Mouse (Mus musculus) heart, embryonic 16.5 days (tissue): ENCODE results near the gene Prc1. TPM values are rescaled to one million over a fixed set of nuclear protein-coding genes. Genes with fewer than 3 reads are reported as not detected.
"Not testable (repeated sequence)": the region's sequence is repeated elsewhere in the genome, so short reads cannot be mapped to it uniquely, and the experiment has no call there.

Experiments
- ATAC-seq: fragments of 200-750 bp; cut with Nextera tagmentation; replicated peaks from 2 replicates; pipeline ENCODE4 v1.8.0; 2017; ENCODE audit warnings: moderate number of reproducible peaks; ENCODE audit not compliant: insufficient read depth, low FRiP score; ENCODE audit errors: extremely low read depth
- H3K27ac ChIP-seq: fragments of 300-500 bp; sonication (generic); 2 replicates; pipeline ENCODE4 v1.5.1; 2014; ENCODE audit warnings: mild to moderate bottlenecking, low read length, control low read depth, moderate library complexity
- H3K27me3 ChIP-seq: fragments of 300-500 bp; sonication (generic); 2 replicates; pipeline ENCODE4 v1.6.1; 2014; ENCODE audit warnings: low read length, mixed read lengths; ENCODE audit not compliant: control insufficient read depth, insufficient read depth
- H3K36me3 ChIP-seq: fragments of 300-500 bp; sonication (generic); 2 replicates; pipeline ENCODE4 v1.6.1; 2014; ENCODE audit not compliant: control insufficient read depth, insufficient read depth
- H3K4me1 ChIP-seq: fragments of 300-500 bp; sonication (generic); 2 replicates; pipeline ENCODE4 v1.6.1; 2014; ENCODE audit warnings: low read length, mixed read lengths; ENCODE audit not compliant: control insufficient read depth, insufficient read depth
- H3K4me2 ChIP-seq: fragments of 300-500 bp; sonication (generic); 2 replicates; pipeline ENCODE4 v1.6.1; 2014; ENCODE audit warnings: low read depth, mild to moderate bottlenecking, control low read depth, low read length
- H3K4me3 ChIP-seq: fragments of 300-500 bp; sonication (generic); 2 replicates; pipeline ENCODE4 v1.5.1; 2014; ENCODE audit warnings: mild to moderate bottlenecking, control low read depth, low read length
- H3K9ac ChIP-seq: fragments of 300-500 bp; sonication (generic); 2 replicates; pipeline ENCODE4 v1.6.1; 2014; ENCODE audit warnings: low read length, control low read depth
- H3K9me3 ChIP-seq: fragments of 300-500 bp; sonication (generic); replicated peaks from 2 replicates; pipeline ENCODE4 v1.6.1; 2016; ENCODE audit warnings: low read length; ENCODE audit not compliant: control insufficient read depth
- WGBS: fragments of 180-500 bp; shearing (Covaris S2); extraction: QIAGEN DNeasy Blood & Tissue Kit; methylation state at CpG from one replicate; pipeline ENCODE4 v1.1.7; 2014; 5-methylcytosine and 5-hydroxymethylcytosine counted together
- polyA plus RNA-seq: library from polyadenylated mRNA; unstranded; fragments of >200 nt; fragmentation: Nextera tagmentation; extraction: Ambion mirVana; gene quantifications from 2 replicates; pipeline ENCODE4 v1.2.1, GENCODE M21; 2015

Gene Prc1
- polyA plus RNA-seq, 1 experiment from 2014 or later = 164 TPM

DNA sequence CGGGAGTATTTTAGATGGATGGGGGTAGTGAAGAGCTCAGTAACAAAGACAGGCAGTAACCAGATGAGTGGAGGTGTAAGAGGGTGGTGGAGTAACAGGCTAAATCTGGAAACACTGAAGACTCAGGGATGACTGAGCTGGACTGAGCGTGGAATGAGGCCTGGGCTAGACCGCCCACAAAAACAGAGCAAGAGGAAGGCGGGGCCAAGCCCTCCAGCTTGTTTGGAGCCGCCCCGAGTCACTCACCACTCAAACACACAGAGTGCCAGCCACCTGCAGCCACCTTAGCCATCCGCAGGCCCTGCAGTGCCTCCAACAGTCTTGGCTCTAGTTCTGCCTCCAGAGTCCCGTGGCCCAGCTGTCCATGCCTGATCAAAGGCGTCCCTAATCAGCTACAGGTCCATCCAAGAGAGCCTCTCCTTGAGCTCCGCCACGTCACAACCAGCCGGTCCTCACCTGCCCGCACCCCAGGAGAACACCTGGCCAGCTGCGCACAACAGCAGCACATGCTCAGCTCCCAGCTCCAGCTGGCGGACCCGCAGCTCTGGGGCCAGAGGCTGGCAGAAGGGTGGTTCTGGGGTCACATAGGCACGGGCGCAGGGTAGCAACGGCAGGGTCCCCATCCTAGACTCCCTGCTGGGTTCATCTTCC lies 25.7 kb downstream of the Prc1 start:
- no peak overlapping the region for H3K27ac ChIP-seq
- H3K4me2 ChIP-seq = no peak overlapping the region
- 0 out of 2 replicates have a peak overlapping the region, but pooled peaks have one; percentile 10 for H3K9ac ChIP-seq
- H3K9me3 ChIP-seq = no peaks in the 10 kb centered on the region
- peaks cover 17% of the 10 kb centered on the region for H3K4me1 ChIP-seq
- WGBS = 66% methylated on average over 19 of the region's 19 CpGs
- no peak overlapping the region for H3K4me3 ChIP-seq
- ATAC-seq = no peak
- peaks cover 19% of the 10 kb centered on the region for H3K36me3 ChIP-seq
- H3K27me3 ChIP-seq = no peaks in the 10 kb centered on the region

DNA sequence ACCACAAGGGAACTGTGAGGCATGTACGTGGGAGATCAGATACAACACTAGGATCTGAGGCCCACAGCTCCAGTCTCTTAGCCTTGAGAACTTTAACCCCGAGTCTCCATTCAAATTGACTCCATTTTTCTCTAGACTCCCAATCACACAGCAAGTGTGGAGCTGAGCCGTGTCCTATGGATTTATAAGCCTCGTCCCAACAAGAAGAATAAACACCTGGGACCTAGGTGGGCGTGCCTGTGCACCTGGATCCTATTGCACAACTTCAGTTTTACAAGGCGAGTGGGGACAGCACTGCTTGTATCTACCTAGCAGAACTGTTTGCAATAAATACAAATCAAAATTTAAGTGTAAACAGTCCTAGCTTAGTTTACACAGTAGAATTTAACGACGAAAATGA lies 29.1 kb downstream of the Prc1 start:
- peaks cover 23% of the 10 kb centered on the region for H3K36me3 ChIP-seq
- H3K4me1 ChIP-seq = peaks cover 18% of the 10 kb centered on the region
- no peak for ATAC-seq
- WGBS = 15% methylated on average over 8 of the region's 8 CpGs
- H3K9ac ChIP-seq = peak overlapping the region; percentile 75
- H3K4me3 ChIP-seq = peak overlapping the region; percentile 60
- peak overlapping the region; percentile 91 for H3K27ac ChIP-seq
- H3K4me2 ChIP-seq = peak overlapping the region; percentile 84
- no peaks in the 10 kb centered on the region for H3K9me3 ChIP-seq
- H3K27me3 ChIP-seq = no peaks in the 10 kb centered on the region

DNA sequence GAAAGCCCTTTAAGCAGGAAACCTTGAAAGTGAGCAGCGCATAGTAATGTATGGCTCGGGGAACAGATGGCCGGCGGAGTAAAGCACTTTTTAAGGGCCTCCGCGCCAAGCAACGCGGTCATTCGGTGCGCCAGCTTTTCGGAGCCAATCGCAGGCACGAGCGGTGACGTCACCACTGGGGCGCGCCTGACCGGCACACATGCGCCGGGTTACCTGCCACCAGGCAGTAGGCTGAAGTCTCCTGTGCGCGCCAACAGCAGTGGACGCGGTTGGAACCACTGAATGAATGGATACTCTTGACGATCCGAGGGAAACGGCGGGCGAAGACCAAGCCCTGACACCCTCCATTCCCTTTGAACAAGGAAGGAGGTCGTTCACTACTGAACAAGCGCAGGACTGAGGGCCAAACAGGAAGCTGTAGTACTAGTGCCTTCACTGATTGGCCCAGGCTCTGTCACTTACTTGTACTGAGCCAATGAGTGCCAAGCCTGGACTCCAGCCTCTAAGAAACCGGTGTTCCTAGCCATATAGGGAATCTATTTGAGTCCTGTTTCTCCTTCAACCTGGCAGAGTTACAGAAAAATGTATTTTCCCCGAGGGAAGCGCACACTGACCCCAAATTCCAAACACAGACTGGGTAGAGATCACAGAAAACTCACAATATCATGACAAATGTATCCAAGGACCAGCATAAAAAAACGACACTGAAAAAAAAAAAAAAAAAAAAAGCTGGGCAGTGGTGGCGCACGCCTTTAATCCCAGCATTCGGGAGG lies 30.0 kb downstream of the Prc1 start, which contains the start of gene Rccd1:
Gene Rccd1 (minus strand): TSS at position 412 of the 773 bp plus-strand sequence.
- Histone ChIP-seq H3K27me3 (no peaks in the 10 kb centered on the region), H3K36me3 (peaks cover 30% of the 10 kb centered on the region), H3K4me3 (peak within 1 kb of the TSS; percentile 60), H3K27ac (peak within 1 kb of the TSS; percentile 91), H3K9me3 (no peaks in the 10 kb centered on the region), H3K9ac (peak within 1 kb of the TSS; percentile 75), H3K4me1 (peaks cover 18% of the 10 kb centered on the region), H3K4me2 (peak within 1 kb of the TSS; percentile 84)
- WGBS = 2% methylated on average over 37 of the region's 38 CpGs
- ATAC-seq = peak; percentile 100

DNA sequence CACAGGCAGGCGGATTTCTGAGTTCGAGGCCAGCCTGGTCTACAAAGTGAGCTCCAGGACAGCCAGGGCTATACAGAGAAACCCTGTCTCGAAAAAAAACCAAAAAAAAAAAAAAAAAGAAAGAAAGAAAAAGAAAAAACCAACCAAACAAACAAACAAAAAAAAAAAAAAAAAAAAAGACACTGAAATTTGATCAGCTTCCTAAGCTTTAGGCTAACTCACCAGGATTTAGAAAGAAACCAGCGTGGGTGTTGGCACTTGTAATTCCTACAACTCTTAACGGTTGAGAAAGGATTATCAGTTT lies 30.5 kb downstream of the Prc1 start:
- not testable (repeated sequence) for H3K4me3 ChIP-seq, H3K9ac ChIP-seq

DNA sequence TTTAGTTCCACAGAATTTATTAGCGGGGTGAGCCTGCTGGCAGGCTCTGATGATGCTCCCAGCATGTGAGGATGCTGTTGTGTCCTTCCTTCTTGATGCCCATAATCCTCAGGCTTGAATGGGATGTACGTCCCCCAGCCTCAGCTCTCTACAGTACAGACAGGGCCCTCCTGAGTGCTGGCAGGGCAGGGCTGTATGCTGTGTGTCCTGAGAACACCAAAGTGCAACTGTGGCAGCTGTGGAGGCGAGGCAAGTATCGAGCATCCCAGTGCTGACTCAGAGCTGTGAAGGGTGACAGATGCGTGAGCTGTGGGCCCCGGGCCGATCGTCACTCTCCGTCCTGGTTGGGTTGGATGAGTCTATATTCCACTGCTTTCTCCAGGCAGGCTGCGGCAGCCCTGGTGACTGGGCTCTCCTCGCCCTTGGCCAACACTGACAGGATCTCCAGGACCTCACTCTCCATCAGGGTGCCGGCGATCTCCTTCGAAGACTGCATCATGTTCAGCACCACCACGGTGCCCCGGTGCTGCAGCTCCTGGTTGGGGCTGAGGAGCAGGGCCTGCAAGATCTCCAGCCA lies 31.1 kb downstream of the Prc1 start:
- Histone ChIP-seq H3K27ac (peak overlapping the region; percentile 54), H3K4me1 (peaks cover 12% of the 10 kb centered on the region), H3K27me3 (no peaks in the 10 kb centered on the region), H3K9me3 (no peaks in the 10 kb centered on the region), H3K4me3 (no peak overlapping the region), H3K36me3 (peaks cover 40% of the 10 kb centered on the region), H3K4me2 (no peak overlapping the region), H3K9ac (no peak overlapping the region)
- ATAC-seq = no peak
- 93% methylated on average over 16 of the region's 16 CpGs for WGBS

More for the DNA sequence above, 30.5 kb downstream of the Prc1 start:
- H3K27me3 ChIP-seq, ATAC-seq, H3K9me3 ChIP-seq: not testable (repeated sequence)
- peaks cover 13% of the 10 kb centered on the region for H3K4me1 ChIP-seq
- WGBS = 57% methylated on average over 4 of the region's 5 CpGs
- H3K27ac ChIP-seq = peak overlapping the region; percentile 91
- H3K36me3 ChIP-seq = peaks cover 35% of the 10 kb centered on the region
- peak overlapping the region; percentile 84; the same call in 1 of the 2 replicates for H3K4me2 ChIP-seq

DNA sequence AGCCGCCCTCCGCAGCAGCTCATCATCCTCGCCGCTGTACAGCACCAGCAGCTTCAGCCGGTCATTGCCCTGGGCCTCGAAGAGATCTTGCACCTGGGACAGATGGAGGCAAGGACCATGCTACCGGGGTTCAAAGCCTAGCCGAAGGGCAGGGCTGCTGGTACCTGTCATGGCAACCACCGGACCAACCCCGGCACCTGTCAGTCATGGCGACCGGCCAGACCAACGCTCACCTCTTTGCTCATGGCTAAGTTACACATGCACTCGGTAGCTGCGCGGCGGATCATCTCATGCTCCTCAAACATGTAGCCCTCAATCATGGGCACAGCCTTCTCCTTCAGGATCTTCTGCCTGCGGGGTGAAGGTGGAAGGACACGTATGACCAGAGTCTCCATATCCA lies 31.8 kb downstream of the Prc1 start:
- Histone ChIP-seq H3K27me3 (no peaks in the 10 kb centered on the region), H3K4me3 (no peak overlapping the region), H3K4me1 (peaks cover 12% of the 10 kb centered on the region), H3K27ac (no peak overlapping the region), H3K9me3 (no peaks in the 10 kb centered on the region), H3K4me2 (no peak overlapping the region), H3K36me3 (peaks cover 47% of the 10 kb centered on the region), H3K9ac (no peak overlapping the region)
- ATAC-seq = no peak
- WGBS = 96% methylated on average over 19 of the region's 19 CpGs

DNA sequence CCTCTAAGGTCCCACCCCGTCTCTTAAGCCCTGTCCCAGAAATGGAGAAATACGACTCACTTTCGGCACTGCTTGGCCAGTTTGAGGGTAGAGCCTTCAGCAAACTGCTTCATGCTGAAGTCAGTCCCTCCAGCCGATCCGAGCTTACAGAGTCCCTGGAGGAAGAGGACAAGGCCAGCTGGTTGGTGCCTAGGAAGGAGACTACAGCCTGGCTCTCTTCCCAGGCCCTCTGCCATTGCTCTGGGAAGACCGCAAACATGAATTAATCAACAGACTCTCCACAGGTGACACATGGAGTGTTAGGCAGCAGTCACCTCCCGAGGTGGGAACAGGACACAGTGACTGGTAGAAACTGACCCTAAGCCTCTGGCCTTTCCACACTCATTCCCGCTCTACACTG lies 36.0 kb downstream of the Prc1 start:
- Histone ChIP-seq H3K4me2 (no peak overlapping the region), H3K9ac (no peak overlapping the region), H3K27ac (no peak overlapping the region), H3K9me3 (no peaks in the 10 kb centered on the region), H3K36me3 (peaks cover 77% of the 10 kb centered on the region), H3K4me1 (no peaks in the 10 kb centered on the region), H3K27me3 (no peaks in the 10 kb centered on the region), H3K4me3 (no peak overlapping the region)
- 85% methylated on average over 8 of the region's 8 CpGs for WGBS
- no peak for ATAC-seq

DNA sequence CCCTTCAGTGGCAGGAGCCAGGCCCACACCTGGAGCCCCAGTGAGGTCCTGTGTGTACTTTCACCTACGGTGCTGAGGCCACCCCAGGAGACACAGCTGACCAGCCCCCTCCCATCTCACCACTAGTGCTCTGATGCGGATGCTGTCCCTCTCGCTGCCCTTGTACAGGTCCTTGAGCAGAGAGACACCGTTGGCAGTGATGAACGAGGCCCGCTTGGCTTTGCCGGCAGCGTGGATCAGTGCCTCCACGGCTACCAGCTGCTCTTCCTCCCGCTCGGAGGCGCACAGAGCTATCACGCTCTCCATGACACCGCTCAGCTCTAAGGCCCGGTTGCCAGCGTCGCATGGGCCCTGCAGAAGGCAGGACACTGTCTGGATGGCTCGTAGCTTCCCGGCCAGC lies 37.2 kb downstream of the Prc1 start:
- H3K36me3 ChIP-seq = peaks cover 81% of the 10 kb centered on the region

DNA sequence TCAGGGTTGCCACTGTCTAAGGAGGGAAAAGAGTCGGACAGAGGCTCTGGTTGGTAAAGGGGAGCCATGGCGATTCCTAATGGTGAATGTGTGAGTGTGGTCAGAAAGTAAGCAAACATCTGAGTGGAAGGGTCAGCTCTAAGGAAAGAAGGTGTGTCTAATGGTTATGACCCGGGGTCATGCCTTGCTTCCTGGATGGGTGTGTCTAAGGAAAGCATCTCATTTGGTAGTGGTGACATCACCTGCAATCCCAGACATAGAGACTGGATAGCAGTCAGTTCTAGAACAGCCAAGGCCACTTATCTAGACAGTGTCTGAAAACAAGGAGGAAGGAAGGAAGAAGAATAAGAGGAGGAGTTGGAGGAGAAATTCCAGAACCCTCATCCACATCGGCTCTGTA lies 40.6 kb downstream of the Prc1 start:
- WGBS = 80% methylated on average over 4 of the region's 4 CpGs

More for the DNA sequence above, 37.2 kb downstream of the Prc1 start:
- Histone ChIP-seq H3K4me2 (no peak overlapping the region), H3K4me3 (no peak overlapping the region), H3K27ac (no peak overlapping the region), H3K9me3 (no peaks in the 10 kb centered on the region), H3K4me1 (no peaks in the 10 kb centered on the region), H3K27me3 (no peaks in the 10 kb centered on the region), H3K9ac (no peak overlapping the region)
- WGBS = 93% methylated on average over 19 of the region's 19 CpGs
- no peak for ATAC-seq

More for the DNA sequence above, 40.6 kb downstream of the Prc1 start:
- no peak overlapping the region for H3K9ac ChIP-seq
- H3K27me3 ChIP-seq = no peaks in the 10 kb centered on the region
- H3K4me3 ChIP-seq = no peak overlapping the region
- H3K4me2 ChIP-seq = no peak overlapping the region
- H3K36me3 ChIP-seq = peaks cover 62% of the 10 kb centered on the region
- H3K9me3 ChIP-seq = no peaks in the 10 kb centered on the region
- no peak overlapping the region for H3K27ac ChIP-seq
- peaks cover 8% of the 10 kb centered on the region for H3K4me1 ChIP-seq
- no peak for ATAC-seq
